Mouse (Mus musculus) left cerebral cortex, postnatal 36 days (tissue): ENCODE results near the gene Ikzf1. TPM values are rescaled to one million over a fixed set of nuclear protein-coding genes. Genes with fewer than 3 reads are reported as not detected.

Experiments used
- total RNA-seq, 2 experiments: library from RNA; stranded (reverse); gene quantifications; 2 replicates each; pipeline ENCODE4 v1.2.3; 2021

Ikzf1 gene
- total RNA-seq, 2 experiments from 2014 or later = 2.7 to 3.7 TPM

Other genes with a start within 250 kb of the Ikzf1 start
- gene Spata48, start 222.9 kb upstream of the Ikzf1 start, total RNA-seq = 1 to 10 TPM in 1 of 2 experiments, under 1 TPM in 1; 0.59 to 1.2 TPM
- gene Zpbp, start 222.6 kb upstream of the Ikzf1 start, total RNA-seq = 1 to 10 TPM; 1.2 TPM
- gene 4930512M02Rik, start 57.2 kb upstream of the Ikzf1 start, total RNA-seq = not detected
- under 1 TPM; 0.49 to 0.63 TPM for gene Fignl1, start 124.0 kb downstream of the Ikzf1 start, total RNA-seq
- 1 to 10 TPM; 5.4 TPM for gene Ddc, start 213.1 kb downstream of the Ikzf1 start, total RNA-seq